Mouse (Mus musculus) spleen, postnatal 4 days (tissue): ENCODE data around the gene Nup205.

Experiments
- DNase-seq, 2 experiments: peaks; one replicate each; pipeline ENCODE4 v3.0.0; 2022; ENCODE audit warnings: low spot score in 2 of 2

Nup205 gene

GRCm38 (mm10) chr6:35288114-35288761 is 111.0 kb downstream of the Nup205 start:
- no peak for DNase-seq

DNA sequence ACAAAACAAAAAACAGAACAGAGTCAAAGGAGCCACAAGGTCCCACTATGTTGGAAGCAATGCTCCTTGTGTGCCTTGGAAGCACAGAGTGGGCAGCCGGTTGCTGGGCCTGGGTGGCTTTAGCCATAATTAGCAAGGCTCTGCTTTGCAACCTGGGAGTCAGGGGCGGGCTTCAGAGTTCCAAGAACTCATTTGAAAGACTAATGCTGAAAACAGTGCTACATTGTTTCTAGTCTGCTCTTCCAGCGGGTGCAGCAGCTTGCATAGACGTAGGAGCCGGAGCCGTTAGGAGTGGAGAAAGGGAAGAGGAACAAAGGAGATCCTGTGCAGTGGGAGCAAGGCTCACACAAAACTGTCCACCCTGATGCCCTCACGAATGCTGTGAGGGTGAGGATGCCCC is 111.7 kb downstream of the Nup205 start:
- DNase-seq, result no peak

GRCm38 (mm10) chr6:35289676-35290075 is 112.5 kb downstream of the Nup205 start:
- no peak for DNase-seq

- no peak for DNase-seq
These were observed 117.7 kb downstream of the Nup205 start for GRCm38 (mm10) chr6:35294964-35295363.

- DNase-seq, result no peak
These were observed 119.8 kb downstream of the Nup205 start for GRCm38 (mm10) chr6:35297001-35297400.
